Mouse (Mus musculus): ENCODE results near the gene Slc2a9. TPM values are rescaled to one million over a fixed set of nuclear protein-coding genes. Genes with fewer than 3 reads are reported as not detected.

Slc2a9 gene
- total and polyA plus RNA-seq, 3 experiments = 1.6 to 2.8 (median 2.3) TPM

DNA sequence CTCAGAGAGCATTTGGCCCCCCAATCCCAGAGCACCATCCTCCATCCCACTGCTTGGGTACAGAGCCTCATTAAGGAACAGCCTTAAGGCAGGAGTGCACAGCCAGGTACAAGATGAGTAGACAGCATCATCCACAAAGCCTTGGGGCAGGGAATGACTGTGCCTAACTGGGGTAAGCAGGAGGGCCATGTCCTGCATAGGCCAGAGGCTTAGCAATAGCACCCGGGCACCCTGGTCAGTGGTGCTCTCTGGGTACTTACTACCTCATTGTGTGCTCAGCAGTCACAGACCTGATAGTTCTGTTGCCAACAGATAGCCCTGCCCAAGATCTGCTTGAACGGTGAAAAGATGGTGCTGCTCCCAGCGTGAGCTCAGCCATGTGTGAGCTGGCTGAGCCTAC lies 52.0 kb downstream of the Slc2a9 start:
- Histone ChIP-seq H3K9ac (ENCODE audit: insufficient read depth, low read depth) (no peak overlapping the region), H3K9me3 (replicated peaks; ENCODE audit: low read length) (no peaks in the 10 kb centered on the region), H3K27ac (ENCODE audit: insufficient read depth, low read depth) (no peak overlapping the region), H3K79me2 (replicated peaks; ENCODE audit: control insufficient read depth, extremely low read depth, insufficient read depth, poor library complexity, severe bottlenecking) (no peaks in the 10 kb centered on the region), H3K4me1 (ENCODE audit: control insufficient read depth in 1 of 2, insufficient read depth in 2 of 2) (no peaks in the 10 kb centered on the region), H3K27me3 (replicated peaks) (no peaks in the 10 kb centered on the region), H3K4me2 (ENCODE audit: insufficient read depth, low read depth, poor library complexity, severe bottlenecking) (no peak overlapping the region), H3K36me3 (replicated peaks in 1 of 2; ENCODE audit: control insufficient read depth in 1 of 2, insufficient read depth in 1 of 2, low read length in 1 of 2) (no peaks in the 10 kb centered on the region), H3K4me3 (replicated peaks in 1 of 3; ENCODE audit: low read depth in 2 of 3, low read length in 2 of 3, poor library complexity in 1 of 3) (no peak overlapping the region)
- dilution Hi-C loops (cut with MboI; ENCODE audit: extremely low pct_ligation_motif_present, extremely low pct_unique_long_range_greater_than_20kb, low sequenced_read_pairs) = no loop called here
- TF ChIP-seq TCF12 (IDR thresholded peaks at IDR 0.05; ENCODE audit: low read depth, low read length) (no peak), KAT2A (IDR thresholded peaks at IDR 0.05; ENCODE audit: insufficient replicate concordance, low read length) (no peak), IRF4 (IDR thresholded peaks at IDR 0.05; ENCODE audit: low read depth, low read length) (no peak), CHD1 (IDR thresholded peaks at IDR 0.05; ENCODE audit: low read depth, low read length) (no peak), MAFK (IDR thresholded peaks at IDR 0.05; ENCODE audit: insufficient replicate concordance, low read length) (no peak), GABPA (IDR thresholded peaks at IDR 0.05; ENCODE audit: insufficient replicate concordance, low read depth, low read length) (no peak), ZKSCAN1 (IDR thresholded peaks at IDR 0.05; ENCODE audit: borderline replicate concordance, low read depth, low read length) (no peak), SMC3 (IDR thresholded peaks at IDR 0.05; ENCODE audit: low read depth, low read length) (no peak), CHD2 (IDR thresholded peaks at IDR 0.05; ENCODE audit: low read length) (no peak), POLR2AphosphoS2 (IDR thresholded peaks at IDR 0.05; ENCODE audit: low read depth, low read length) (no peak), EP300 (IDR thresholded peaks at IDR 0.05; ENCODE audit: low read length) (no peak), UBTF (IDR thresholded peaks at IDR 0.05; ENCODE audit: low read depth, low read length) (no peak), SIN3A (IDR thresholded peaks at IDR 0.05; ENCODE audit: low read length) (no peak), MAX (IDR thresholded peaks at IDR 0.05; ENCODE audit: low read length) (no peak)
- in situ Hi-C loops (cut with MboI; ENCODE audit: low pct_ligation_motif_present, low pct_unique_long_range_greater_than_20kb, low sequenced_read_pairs) = no loop called here
- DNase-seq (ENCODE audit: extremely low read depth) = no peak

DNA sequence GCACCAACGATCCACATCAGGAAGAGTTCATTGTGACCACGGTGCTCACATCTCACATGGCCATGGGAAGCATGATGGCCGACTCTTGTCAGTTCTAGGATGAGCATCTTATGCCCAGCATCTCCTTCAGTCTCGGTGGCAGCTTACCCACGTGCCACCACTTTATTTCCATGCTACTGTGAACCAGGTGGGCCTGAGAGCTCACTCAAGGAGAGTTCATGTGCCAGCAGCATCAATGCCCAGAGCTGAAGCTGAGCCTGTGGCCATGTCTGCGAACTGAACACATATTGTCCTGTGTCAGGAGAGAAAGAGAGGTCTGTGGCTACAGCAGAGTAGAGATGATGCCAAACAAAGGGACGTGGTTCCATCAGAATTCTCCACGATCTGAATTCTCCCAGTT lies 53.3 kb downstream of the Slc2a9 start:
- DNase-seq (ENCODE audit: extremely low read depth) = no peak
- no peaks in the 10 kb centered on the region for H3K27me3 ChIP-seq (replicated peaks)
- no peaks in the 10 kb centered on the region for H3K9me3 ChIP-seq (replicated peaks; ENCODE audit: low read length)
- TF ChIP-seq BHLHE40 (IDR thresholded peaks at IDR 0.05; ENCODE audit: low read depth, low read length) = no peak
- TF ChIP-seq TCF12 (IDR thresholded peaks at IDR 0.05; ENCODE audit: low read depth, low read length) = no peak
- TF ChIP-seq USF2 (conservative IDR thresholded peaks at IDR 0.05; ENCODE audit: low read depth, low read length) = no peak
- no peak for TF ChIP-seq ELF1 (IDR thresholded peaks at IDR 0.05; ENCODE audit: low read depth, low read length)
- TF ChIP-seq SIN3A (IDR thresholded peaks at IDR 0.05; ENCODE audit: low read length) = no peak
- no peak for TF ChIP-seq JUN (IDR thresholded peaks at IDR 0.05; ENCODE audit: insufficient read depth, low read depth, low read length)
- no peak for TF ChIP-seq EP300 (IDR thresholded peaks at IDR 0.05; ENCODE audit: low read length)
- TF ChIP-seq USF1 (IDR thresholded peaks at IDR 0.05; ENCODE audit: low read depth, low read length) = no peak
- H3K36me3 ChIP-seq (replicated peaks in 1 of 2; ENCODE audit: control insufficient read depth in 1 of 2, insufficient read depth in 1 of 2, low read length in 1 of 2) = no peaks in the 10 kb centered on the region
- dilution Hi-C loops (cut with MboI; ENCODE audit: extremely low pct_ligation_motif_present, extremely low pct_unique_long_range_greater_than_20kb, low sequenced_read_pairs) = no loop called here
- no peaks in the 10 kb centered on the region for H3K79me2 ChIP-seq (replicated peaks; ENCODE audit: control insufficient read depth, extremely low read depth, insufficient read depth, poor library complexity, severe bottlenecking)
- no peak overlapping the region for H3K27ac ChIP-seq (ENCODE audit: insufficient read depth, low read depth)
- no peaks in the 10 kb centered on the region for H3K4me1 ChIP-seq (ENCODE audit: control insufficient read depth in 1 of 2, insufficient read depth in 2 of 2)
- in situ Hi-C loops (cut with MboI; ENCODE audit: low pct_ligation_motif_present, low pct_unique_long_range_greater_than_20kb, low sequenced_read_pairs) = no loop called here
- no peak overlapping the region for H3K4me3 ChIP-seq (replicated peaks in 1 of 3; ENCODE audit: low read depth in 2 of 3, low read length in 2 of 3, poor library complexity in 1 of 3)
- no peak overlapping the region for H3K9ac ChIP-seq (ENCODE audit: insufficient read depth, low read depth)
- H3K4me2 ChIP-seq (ENCODE audit: insufficient read depth, low read depth, poor library complexity, severe bottlenecking) = no peak overlapping the region

All from CH12.LX (cell line).